Mouse (Mus musculus) bone marrow macrophage, adult 2 months (primary cell): ENCODE measurements around the gene Veph1.

Experiments used
- CTCF ChIP-seq: IDR thresholded peaks from 2 replicates; pipeline ENCODE4 v1.5.1; 2012; ENCODE audit warnings: low read depth, mild to moderate bottlenecking, low read length, moderate library complexity
- POLR2A ChIP-seq: IDR thresholded peaks from 2 replicates; pipeline ENCODE4 v1.6.1; 2012; ENCODE audit warnings: mild to moderate bottlenecking, low read depth, low read length, borderline replicate concordance

DNA sequence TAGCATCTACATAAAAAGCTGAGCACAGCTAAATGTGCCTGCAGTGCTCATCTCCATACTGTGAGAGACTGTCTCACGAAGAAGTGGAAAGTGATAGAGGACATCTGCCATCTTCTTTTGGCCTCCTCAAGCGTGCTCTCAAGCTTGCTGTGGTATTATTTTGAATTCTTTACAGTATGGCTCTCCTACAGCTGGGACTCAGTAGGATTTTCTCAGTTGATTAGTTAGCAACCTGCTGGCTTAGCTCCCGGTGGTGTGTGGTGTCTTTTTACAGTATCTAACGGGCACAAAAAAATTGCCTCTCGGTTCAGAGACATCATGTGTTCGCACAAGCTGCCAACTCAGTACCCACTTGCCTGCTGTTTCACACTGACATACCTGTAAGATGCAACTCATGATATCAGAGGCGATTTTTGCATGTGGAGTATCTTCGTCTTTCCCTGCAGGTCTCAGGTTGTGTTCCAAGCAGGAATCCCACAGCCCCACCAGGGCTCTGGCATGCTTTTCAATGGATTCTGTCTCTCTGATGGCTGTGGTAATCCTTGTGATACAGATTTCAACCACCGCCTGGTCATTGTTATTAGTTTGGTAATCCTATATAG lies 42.0 kb downstream of the Veph1 start:
- TF ChIP-seq CTCF (no peak), POLR2A (no peak)
